Mouse (Mus musculus) cerebellum, postnatal 10 days (tissue): Measurements from ENCODE around the gene Lemd1.

ENCODE experiments used
- DNase-seq, 2 experiments: peaks; one replicate each; pipeline ENCODE4 v3.0.0; 2021; ENCODE audit warnings: mixed read lengths in 2 of 2

The Lemd1 gene

DNA sequence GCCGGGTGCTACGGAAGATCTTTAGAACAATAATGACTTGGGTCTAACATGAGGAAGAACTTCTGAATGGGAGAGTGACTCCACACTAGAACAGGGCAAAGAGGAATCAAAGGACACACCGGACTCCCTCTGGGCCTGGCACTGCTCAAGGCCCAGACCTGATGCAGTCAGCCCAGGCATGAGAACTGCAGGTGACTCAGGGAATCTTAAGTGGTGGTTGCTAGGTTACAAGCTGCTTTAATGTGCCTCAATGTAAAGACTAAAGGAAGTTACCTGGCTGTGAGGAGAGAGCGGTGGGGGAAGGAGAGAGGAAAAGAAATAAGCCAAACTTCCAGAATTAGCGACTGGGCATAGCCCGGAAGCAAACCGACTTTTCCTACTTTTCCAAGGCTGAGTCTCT is 104.3 kb downstream of the Lemd1 start:
- DNase-seq: no peak

DNA sequence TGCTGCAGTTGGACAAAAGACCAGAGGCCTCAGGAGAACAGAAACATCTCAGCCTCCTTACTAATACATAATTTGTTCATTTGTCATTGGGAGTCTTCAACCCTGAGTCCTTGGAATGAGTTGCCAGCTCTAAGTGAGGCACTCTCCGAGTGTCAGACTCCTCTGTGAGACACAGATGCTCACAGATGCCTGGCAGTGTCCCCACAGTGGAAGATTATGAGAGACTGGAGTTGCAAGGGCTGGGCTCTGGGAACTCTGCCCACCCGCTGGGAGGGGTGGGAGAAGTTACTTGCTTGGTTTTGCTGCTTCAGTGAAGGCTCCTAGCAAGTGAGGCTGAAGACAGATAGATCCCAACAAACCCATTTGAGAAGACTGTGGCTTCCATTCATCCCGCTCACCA is 104.8 kb downstream of the Lemd1 start:
- DNase-seq: peak in 1 of 2 experiments; percentile 55

DNA sequence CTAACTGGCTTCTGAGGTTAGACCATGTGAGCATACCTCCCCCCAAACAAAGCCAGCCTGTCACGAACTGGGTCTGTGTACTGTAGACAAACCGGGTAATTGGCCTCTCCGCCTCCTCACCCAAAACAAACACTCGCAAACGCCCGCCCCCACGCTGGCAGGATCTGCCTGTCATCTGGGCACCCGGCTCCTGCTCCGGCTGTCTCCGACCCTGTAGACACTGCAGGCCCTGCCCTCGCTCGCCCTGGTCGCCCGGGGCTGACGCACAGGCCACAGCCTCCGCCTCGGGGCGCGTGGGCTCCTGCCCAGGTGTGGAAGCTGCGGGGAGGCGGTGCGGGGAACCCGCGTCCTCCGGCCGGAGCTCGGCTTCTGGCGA is 107.2 kb downstream of the Lemd1 start, which contains the start of gene Klhdc8a:
Klhdc8a (plus strand) TSS at position 202 of the 376 bp plus-strand sequence.
- peak; percentile 88 for DNase-seq

DNA sequence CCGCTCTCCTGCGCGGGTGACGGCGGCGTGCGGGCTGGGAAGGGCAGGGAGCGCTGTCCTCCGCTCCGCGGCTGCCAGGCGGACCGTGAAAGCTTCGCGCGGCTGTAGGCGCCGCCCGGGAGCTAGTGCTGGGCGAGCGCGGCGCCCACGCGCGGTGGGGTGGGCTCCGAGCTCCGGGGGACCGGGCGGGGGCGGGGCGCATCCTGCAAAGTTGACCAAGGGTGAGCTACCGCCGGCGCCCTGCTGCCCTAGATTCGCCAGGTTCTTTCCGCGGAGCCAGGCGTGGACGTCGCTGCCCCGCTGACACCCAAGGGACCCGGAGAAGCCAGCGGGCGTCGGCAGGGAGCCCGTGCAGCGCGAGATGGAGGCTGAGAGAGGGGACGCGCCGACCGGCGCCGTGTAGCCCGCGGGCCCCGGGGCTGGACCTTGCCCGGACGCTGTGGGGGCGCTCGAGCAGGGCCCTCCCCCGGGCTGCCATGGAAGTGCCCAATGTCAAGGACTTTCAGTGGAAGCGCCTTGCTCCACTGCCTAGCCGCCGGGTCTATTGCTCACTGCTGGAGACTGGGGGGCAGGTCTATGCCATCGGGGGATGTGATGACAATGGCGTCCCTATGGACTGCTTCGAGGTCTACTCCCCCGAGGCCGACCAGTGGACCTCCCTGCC is 107.7 kb downstream of the Lemd1 start:
- DNase-seq: peak; percentile 65 to 74

DNA sequence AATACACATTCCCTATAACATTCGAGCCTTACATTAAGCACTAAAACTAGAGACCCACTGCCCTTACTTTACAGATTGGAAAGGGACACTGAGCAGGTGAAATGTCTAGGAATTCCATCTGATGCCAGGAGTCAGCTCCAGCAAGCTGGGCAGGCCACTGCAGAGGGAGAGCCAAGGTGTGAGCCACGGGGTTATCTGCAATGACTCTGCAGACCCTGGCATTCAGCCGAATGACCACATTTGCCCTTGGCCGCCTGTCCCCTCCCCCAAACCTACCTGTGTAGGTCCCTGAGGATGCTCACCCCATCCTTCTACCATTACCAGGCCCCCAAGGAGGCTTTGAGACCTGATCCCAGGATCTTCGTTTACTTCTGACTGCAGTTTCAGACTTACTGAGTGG is 108.5 kb downstream of the Lemd1 start:
- peak; percentile 71 to 74 for DNase-seq

DNA sequence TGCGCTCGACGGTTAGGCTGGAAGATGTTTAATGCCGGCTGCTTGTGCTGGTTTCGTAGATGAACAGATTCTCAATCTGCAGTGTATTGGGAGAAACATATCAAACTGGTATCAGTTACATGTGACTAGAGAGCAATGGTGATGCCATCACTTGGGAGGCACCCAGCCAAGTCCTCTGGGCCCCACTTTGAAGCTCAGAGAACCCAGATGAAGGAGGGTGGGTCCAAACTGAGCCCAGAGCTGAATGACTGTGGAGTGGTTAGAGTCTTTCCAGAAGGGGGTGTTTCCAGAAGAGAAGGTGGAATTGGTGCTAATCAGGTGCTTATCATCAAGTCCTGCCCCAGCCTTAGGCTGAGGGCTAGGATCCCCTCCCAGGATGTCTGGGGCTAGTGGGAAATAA is 110.0 kb downstream of the Lemd1 start:
- DNase-seq: no peak

DNA sequence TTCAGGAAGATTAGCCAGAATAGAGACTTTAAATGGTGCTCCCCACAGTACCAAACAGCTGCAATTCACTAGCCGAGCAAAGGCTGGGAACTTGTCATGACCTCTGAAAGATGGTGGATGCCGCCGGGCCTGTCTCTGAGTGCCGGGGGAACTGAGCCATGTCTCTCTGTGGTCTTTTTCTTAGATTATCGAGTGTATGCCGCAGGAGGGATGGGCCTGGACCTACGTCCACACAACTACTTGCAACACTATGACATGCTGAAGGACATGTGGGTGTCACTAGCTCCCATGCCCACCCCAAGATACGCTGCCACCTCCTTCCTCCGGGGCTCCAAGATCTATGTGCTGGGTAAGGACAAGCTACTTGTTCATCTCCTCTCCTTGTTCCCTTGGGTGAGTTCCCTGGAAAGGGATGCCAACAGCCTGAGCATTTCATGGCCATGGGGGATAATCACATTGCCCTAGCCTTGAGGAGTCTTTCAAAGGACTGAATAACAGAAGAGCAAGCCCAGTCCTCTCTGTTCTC is 111.2 kb downstream of the Lemd1 start:
- DNase-seq: no peak

DNA sequence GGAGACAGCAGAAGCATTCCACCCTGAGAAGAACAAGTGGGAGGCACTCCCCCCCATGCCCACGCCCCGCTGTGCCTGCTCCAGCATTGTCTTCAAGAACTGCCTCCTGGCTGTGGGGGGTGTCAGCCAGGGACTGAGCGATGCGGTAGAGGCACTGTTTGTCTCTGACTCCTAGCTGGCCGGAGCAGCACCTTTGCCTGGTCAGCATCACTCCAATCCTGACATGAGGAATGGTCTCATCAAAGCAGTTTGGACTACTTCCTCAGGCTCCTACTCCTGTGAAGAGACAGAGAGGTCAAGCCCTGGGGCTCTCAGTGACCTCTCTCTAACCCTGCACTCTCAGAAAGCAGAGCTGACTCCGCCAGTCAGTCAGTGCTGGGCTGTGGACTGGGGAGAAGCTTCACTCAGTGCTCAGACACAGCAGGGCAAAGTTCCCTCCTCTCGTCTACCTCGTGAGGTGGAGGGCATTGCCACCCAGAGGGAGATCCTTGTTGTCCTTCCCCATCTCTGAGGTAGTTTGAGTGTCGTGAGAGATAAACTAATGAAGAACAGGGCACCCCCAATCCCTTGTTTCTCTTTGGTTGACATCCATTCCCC is 113.5 kb downstream of the Lemd1 start:
- DNase-seq: no peak

DNA sequence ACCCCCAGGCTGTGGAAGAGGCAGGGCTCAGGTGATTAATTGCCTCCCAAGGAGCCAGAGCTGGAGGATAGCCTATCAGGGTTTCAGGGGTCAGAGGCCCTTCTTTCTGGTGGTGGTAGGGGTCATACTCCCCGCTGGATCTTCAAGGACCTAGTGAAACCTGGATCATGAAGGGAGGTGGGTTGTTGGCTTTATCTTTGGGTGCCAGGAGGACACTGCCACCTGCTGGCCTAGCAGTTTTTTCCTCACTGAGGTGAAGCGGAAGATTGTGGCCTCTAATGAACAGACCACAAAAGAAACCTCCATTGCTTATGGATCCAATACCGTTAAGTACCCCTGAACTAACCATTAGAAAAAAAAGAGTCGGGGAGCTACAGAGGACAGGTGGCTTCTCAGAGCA is 114.9 kb downstream of the Lemd1 start:
- peak; percentile 80 to 82 for DNase-seq

DNA sequence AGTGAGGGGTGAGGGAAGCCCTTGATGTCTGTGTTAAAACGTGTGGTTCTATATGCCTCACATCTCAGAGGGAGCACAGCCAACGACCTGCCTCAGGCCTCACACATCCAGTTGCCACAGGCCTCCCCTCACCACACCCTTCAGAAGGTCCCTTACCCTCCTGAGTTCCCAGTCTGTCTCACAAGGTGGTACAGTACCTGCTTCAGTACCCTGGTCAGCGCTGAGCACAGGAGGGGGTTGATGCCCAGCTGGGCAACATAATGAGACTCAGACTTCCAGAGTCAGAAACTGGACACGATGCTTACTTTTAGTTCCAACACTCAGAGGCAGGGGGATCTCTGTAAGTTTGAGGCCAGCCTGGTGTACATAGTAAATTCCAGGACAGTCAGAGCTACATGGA is 115.6 kb downstream of the Lemd1 start:
- no peak for DNase-seq

DNA sequence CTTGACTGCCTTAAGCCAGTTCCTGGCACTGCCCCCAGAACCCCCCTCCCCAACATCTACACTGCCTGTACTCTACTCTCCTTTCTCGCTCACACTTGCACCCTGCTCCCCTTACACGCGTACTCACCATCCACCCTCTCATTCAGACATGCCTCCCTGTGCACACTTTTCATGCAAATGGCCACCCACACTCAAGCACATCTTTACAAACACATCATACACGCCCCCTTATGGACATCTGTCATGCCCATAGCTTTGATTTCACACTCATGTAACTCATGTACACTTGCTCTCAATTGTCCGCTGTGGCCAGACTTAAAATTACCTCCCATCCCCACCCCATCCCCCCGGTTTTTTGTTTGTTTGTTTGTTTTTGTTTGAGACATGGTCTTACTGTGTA is 116.7 kb downstream of the Lemd1 start:
- no peak for DNase-seq

DNA sequence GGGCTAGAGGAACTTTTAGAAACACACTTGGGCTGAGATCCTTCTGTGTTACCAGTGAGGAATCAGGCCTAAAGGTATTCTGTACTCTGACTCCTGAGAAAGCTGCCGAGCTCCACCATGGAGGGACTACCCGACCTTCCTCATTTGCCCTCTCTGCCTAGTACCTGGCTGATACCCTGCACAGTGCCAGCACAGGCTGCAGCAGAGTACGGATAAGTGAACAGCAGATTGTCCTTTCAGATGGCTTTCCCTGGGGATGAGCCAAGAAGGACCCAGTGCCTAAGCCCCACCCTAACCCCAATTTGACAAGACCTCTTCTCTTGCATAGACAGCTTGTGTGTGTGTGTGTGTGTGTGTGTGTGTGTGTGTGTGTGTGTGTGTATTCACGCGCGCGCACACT is 117.4 kb downstream of the Lemd1 start:
- DNase-seq: peak; percentile 47 to 60
